Mouse (Mus musculus): ENCODE results near the gene Tcf20.

- TF ChIP-seq CTCF (IDR thresholded peaks at IDR 0.05; ENCODE audit: low read depth) (no peak), EP300 (IDR thresholded peaks at IDR 0.05; ENCODE audit: low read depth) (no peak)
Measured at GRCm38 (mm10) chr15:82941733-82942132, 45.9 kb downstream of the Tcf20 start.

All from liver, embryonic 14.5 days (tissue).